Mouse (Mus musculus) lung, embryonic 16.5 days (tissue): ENCODE measurements around the gene Chst5. TPM values are rescaled to one million over a fixed set of nuclear protein-coding genes. Genes with fewer than 3 reads are reported as not detected.
A peak's percentile ranks its signal among the peaks of the same experiment; 100 is the strongest.

Source experiments
- ATAC-seq: fragments of 200-750 bp; cut with Nextera tagmentation; 2 replicates; pipeline ENCODE4 v1.8.0; 2017; ENCODE audit warnings: low read depth, mild to moderate bottlenecking, moderate library complexity
- H3K27ac ChIP-seq: fragments of 300-500 bp; sonication (generic); 2 replicates; pipeline ENCODE4 v1.5.1; 2014; ENCODE audit warnings: mild to moderate bottlenecking, control low read depth, low read length
- H3K27me3 ChIP-seq: fragments of 300-500 bp; sonication (generic); 2 replicates; pipeline ENCODE4 v1.6.1; 2014; ENCODE audit warnings: low read depth, low read length, mixed read lengths; ENCODE audit not compliant: control insufficient read depth, insufficient read depth
- H3K36me3 ChIP-seq: fragments of 300-500 bp; sonication (generic); 2 replicates; pipeline ENCODE4 v1.6.1; 2014; ENCODE audit warnings: low read length; ENCODE audit not compliant: control insufficient read depth, insufficient read depth
- H3K4me1 ChIP-seq: fragments of 300-500 bp; sonication (generic); replicated peaks from 2 replicates; pipeline ENCODE4 v1.6.1; 2014; ENCODE audit warnings: low read length, mixed read lengths; ENCODE audit not compliant: control insufficient read depth, insufficient read depth
- H3K4me2 ChIP-seq: fragments of 300-500 bp; sonication (generic); 2 replicates; pipeline ENCODE4 v1.6.1; 2014; ENCODE audit warnings: low read depth, low read length, control low read depth
- H3K4me3 ChIP-seq: fragments of 300-500 bp; sonication (generic); 2 replicates; pipeline ENCODE4 v1.5.1; 2014; ENCODE audit warnings: mild to moderate bottlenecking, low read length, control low read depth
- H3K9ac ChIP-seq: fragments of 300-500 bp; sonication (generic); 2 replicates; pipeline ENCODE4 v1.6.1; 2014; ENCODE audit warnings: low read length, control low read depth
- H3K9me3 ChIP-seq: fragments of 300-500 bp; sonication (generic); 2 replicates; pipeline ENCODE4 v1.6.1; 2016; ENCODE audit warnings: low read length; ENCODE audit not compliant: control insufficient read depth
- WGBS: fragments of 180-500 bp; shearing (Covaris S2); extraction: QIAGEN DNeasy Blood & Tissue Kit; methylation state at CpG from one replicate; pipeline ENCODE4 v1.1.7; 2014; 5-methylcytosine and 5-hydroxymethylcytosine counted together
- polyA plus RNA-seq: library from polyadenylated mRNA; unstranded; fragments of >200 nt; fragmentation: Nextera tagmentation; extraction: Ambion mirVana; gene quantifications from 2 replicates; pipeline ENCODE4 v1.2.1, GENCODE M21; 2015

The Chst5 gene
- polyA plus RNA-seq, 1 experiment from 2014 or later, result 14.2 TPM

- no peaks in the 10 kb centered on the region for H3K9me3 ChIP-seq
- WGBS, result 29% methylated on average over 7 of the region's 8 CpGs
- no peak overlapping the region for H3K4me2 ChIP-seq
- H3K36me3 ChIP-seq, result no peaks in the 10 kb centered on the region
- peak; percentile 92 for ATAC-seq
- H3K9ac ChIP-seq, result no peak overlapping the region; the same call in 1 of the 2 replicates
- H3K4me3 ChIP-seq, result no peak overlapping the region
- H3K4me1 ChIP-seq, result peaks cover 4% of the 10 kb centered on the region; the same call in 1 of the 2 replicates
- H3K27me3 ChIP-seq, result peaks cover 10% of the 10 kb centered on the region
- peak overlapping the region; percentile 61 for H3K27ac ChIP-seq
These were observed 4.6 kb downstream of the Chst5 start for GRCm38 (mm10) chr8:111905500-111906121.

- Histone ChIP-seq H3K9ac (no peak overlapping the region), H3K4me2 (no peak overlapping the region), H3K36me3 (no peaks in the 10 kb centered on the region), H3K9me3 (no peaks in the 10 kb centered on the region), H3K27ac (no peak overlapping the region), H3K27me3 (no peaks in the 10 kb centered on the region), H3K4me3 (no peak overlapping the region), H3K4me1 (0 out of 2 replicates have a peak, but pooled peaks cover 2% of the 10 kb centered on the region)
- ATAC-seq, result no peak
- WGBS, result 9% methylated on average over 5 of the region's 5 CpGs
These were observed 8.2 kb downstream of the Chst5 start for GRCm38 (mm10) chr8:111902080-111902479.

GRCm38 (mm10) chr8:111898586-111898985, 11.7 kb downstream of the Chst5 start:
- Histone ChIP-seq H3K4me3 (no peak overlapping the region), H3K9me3 (no peaks in the 10 kb centered on the region), H3K27ac (no peak overlapping the region), H3K36me3 (no peaks in the 10 kb centered on the region), H3K9ac (no peak overlapping the region), H3K4me1 (0 out of 2 replicates have a peak, but pooled peaks cover 2% of the 10 kb centered on the region), H3K27me3 (no peaks in the 10 kb centered on the region), H3K4me2 (no peak overlapping the region)
- peak; percentile 57 for ATAC-seq
- WGBS, result 20% methylated on average over 10 of the region's 10 CpGs

- no peak overlapping the region for H3K9ac ChIP-seq
- no peak for ATAC-seq
- H3K36me3 ChIP-seq, result no peaks in the 10 kb centered on the region
- peaks cover 13% of the 10 kb centered on the region for H3K27me3 ChIP-seq
- H3K9me3 ChIP-seq, result no peaks in the 10 kb centered on the region
- 86% methylated on average over 7 of the region's 7 CpGs for WGBS
- H3K4me3 ChIP-seq, result no peak overlapping the region
- H3K27ac ChIP-seq, result no peak overlapping the region
- no peak overlapping the region for H3K4me2 ChIP-seq
- H3K4me1 ChIP-seq, result peaks cover 22% of the 10 kb centered on the region
These were observed 15.3 kb downstream of the Chst5 start for GRCm38 (mm10) chr8:111894955-111895354.

- H3K4me1 ChIP-seq, result peaks cover 31% of the 10 kb centered on the region
- H3K4me2 ChIP-seq, result no peak overlapping the region
- no peaks in the 10 kb centered on the region for H3K9me3 ChIP-seq
- H3K36me3 ChIP-seq, result no peaks in the 10 kb centered on the region
- H3K4me3 ChIP-seq, result no peak overlapping the region
- WGBS, result 43% methylated on average over 5 of the region's 5 CpGs
- peak overlapping the region; percentile 81; the same call in 1 of the 2 replicates for H3K27ac ChIP-seq
- H3K27me3 ChIP-seq, result peaks cover 22% of the 10 kb centered on the region
- no peak for ATAC-seq
- no peak overlapping the region for H3K9ac ChIP-seq
These were observed 17.6 kb downstream of the Chst5 start for GRCm38 (mm10) chr8:111892615-111893014.

- Histone ChIP-seq H3K27me3 (peaks cover 22% of the 10 kb centered on the region), H3K9ac (no peak overlapping the region), H3K4me2 (no peak overlapping the region), H3K4me3 (no peak overlapping the region), H3K27ac (peak overlapping the region; percentile 81; the same call in 1 of the 2 replicates), H3K4me1 (peaks cover 31% of the 10 kb centered on the region), H3K36me3 (no peaks in the 10 kb centered on the region), H3K9me3 (no peaks in the 10 kb centered on the region)
- 11% methylated on average over 8 of the region's 8 CpGs for WGBS
- ATAC-seq, result no peak
These were observed 18.3 kb downstream of the Chst5 start for GRCm38 (mm10) chr8:111891983-111892382.

- 44% methylated on average over 6 of the region's 6 CpGs for WGBS
- Histone ChIP-seq H3K9me3 (no peaks in the 10 kb centered on the region), H3K36me3 (no peaks in the 10 kb centered on the region), H3K4me3 (peak overlapping the region; percentile 36; the same call in 1 of the 2 replicates), H3K27ac (peak overlapping the region; percentile 81), H3K4me1 (peaks cover 31% of the 10 kb centered on the region), H3K9ac (peak overlapping the region; percentile 48), H3K4me2 (peak overlapping the region; percentile 56), H3K27me3 (peaks cover 22% of the 10 kb centered on the region)
- ATAC-seq, result peak; percentile 79
These were observed 19.3 kb downstream of the Chst5 start for GRCm38 (mm10) chr8:111890911-111891303.

- no peaks in the 10 kb centered on the region for H3K9me3 ChIP-seq
- peak overlapping the region; percentile 56 for H3K4me2 ChIP-seq
- peak overlapping the region; percentile 81 for H3K27ac ChIP-seq
- H3K4me1 ChIP-seq, result peaks cover 31% of the 10 kb centered on the region
- ATAC-seq, result peak; percentile 32
- H3K27me3 ChIP-seq, result peaks cover 22% of the 10 kb centered on the region
- WGBS, result 11% methylated on average over 86 of the region's 86 CpGs
- H3K4me3 ChIP-seq, result peak overlapping the region; percentile 36
- H3K9ac ChIP-seq, result peak overlapping the region; percentile 48
- no peaks in the 10 kb centered on the region for H3K36me3 ChIP-seq
These were observed 20.0 kb downstream of the Chst5 start for GRCm38 (mm10) chr8:111889931-111890910.

- WGBS, result 10% methylated on average over 7 of the region's 7 CpGs
- peaks cover 22% of the 10 kb centered on the region for H3K27me3 ChIP-seq
- ATAC-seq, result peak; percentile 35; the same call in 1 of the 2 replicates
- H3K9me3 ChIP-seq, result no peaks in the 10 kb centered on the region
- H3K4me2 ChIP-seq, result no peak overlapping the region
- H3K4me3 ChIP-seq, result no peak overlapping the region
- peaks cover 31% of the 10 kb centered on the region for H3K4me1 ChIP-seq
- peak overlapping the region; percentile 47 for H3K27ac ChIP-seq
- no peaks in the 10 kb centered on the region for H3K36me3 ChIP-seq
- H3K9ac ChIP-seq, result no peak overlapping the region
These were observed 22.1 kb downstream of the Chst5 start for GRCm38 (mm10) chr8:111888091-111888650.
